Mouse (Mus musculus): ENCODE results near the gene Cyp4f40.
"Not testable (repeated sequence)": the region's sequence is repeated elsewhere in the genome, so short reads cannot be mapped to it uniquely, and the experiment has no call there.

Gene Cyp4f40

DNA sequence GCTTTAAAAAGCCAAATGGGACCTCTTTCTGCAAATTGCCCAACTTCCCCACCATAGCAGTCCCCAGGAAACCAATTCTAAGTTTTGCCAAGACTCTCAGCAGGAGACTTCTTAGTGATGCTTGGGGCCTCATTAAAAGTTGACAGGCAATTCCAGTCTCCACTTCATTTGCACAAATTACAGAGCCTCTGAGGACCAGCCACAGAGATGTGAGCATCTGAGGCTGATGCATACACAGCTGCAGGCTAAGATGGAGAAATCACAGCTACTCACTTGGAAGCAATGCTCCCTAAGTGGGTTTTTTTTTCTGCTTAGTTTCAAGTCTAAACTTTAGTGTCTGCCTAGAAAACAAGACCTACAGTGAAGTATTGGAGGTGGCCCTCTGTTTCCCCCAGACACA is 51.8 kb downstream of the Cyp4f40 start:
- peak; percentile 47 for ATAC-seq (ENCODE audit: low TSS enrichment)

DNA sequence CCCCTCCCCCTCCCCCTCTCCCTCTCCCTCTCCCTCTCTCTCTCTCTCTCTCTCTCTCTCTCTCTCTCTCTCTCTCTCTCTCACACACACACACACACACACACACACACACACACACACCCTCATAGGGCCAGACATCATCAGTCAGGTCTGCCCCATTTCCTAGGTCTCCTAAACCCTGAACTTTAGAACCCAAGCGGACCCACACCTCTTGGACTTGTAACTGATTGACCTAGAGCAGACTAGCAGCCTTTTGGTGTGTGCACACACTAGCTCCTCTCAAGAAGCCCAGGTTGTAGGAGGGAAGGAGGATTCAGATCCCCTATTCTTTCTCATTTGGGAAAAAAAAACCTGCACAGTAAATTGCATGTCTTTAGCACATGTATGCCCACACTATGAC is 63.5 kb downstream of the Cyp4f40 start:
- not testable (repeated sequence) for ATAC-seq (ENCODE audit: low TSS enrichment)

DNA sequence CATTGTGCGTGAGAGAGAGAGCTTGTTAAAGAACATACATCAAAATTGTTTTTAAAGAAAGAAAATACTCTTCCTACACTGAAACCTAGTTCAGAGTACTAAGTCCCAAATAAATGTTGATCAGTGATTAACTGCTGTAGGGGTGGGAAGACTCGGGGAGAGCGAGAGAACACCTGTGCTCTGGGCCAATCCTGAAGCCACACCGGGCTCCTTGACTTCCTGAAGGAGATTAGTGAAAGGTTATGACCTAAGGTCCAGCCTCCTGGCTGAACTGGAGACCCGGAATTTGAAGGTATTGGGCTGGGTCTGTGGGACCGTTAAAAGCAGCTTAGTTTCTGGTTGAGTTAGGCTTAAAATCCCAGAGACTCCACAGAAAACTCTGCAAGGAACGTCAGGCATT is 64.1 kb downstream of the Cyp4f40 start:
- no peak for ATAC-seq (ENCODE audit: low TSS enrichment)

DNA sequence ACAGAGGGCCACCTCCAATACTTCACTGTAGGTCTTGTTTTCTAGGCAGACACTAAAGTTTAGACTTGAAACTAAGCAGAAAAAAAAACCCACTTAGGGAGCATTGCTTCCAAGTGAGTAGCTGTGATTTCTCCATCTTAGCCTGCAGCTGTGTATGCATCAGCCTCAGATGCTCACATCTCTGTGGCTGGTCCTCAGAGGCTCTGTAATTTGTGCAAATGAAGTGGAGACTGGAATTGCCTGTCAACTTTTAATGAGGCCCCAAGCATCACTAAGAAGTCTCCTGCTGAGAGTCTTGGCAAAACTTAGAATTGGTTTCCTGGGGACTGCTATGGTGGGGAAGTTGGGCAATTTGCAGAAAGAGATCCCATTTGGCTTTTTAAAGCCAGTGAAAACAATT is 67.7 kb downstream of the Cyp4f40 start:
- peak; percentile 52; the same call in 1 of the 2 replicates for ATAC-seq (ENCODE audit: low TSS enrichment)

All from frontal cortex, adult (tissue).